Mouse (Mus musculus) testis, adult 2 months (tissue): ENCODE measurements around the gene Nol12. TPM values are rescaled to one million over a fixed set of nuclear protein-coding genes. Genes with fewer than 3 reads are reported as not detected.

ENCODE experiments used
- H3K27ac ChIP-seq: fragments of 200-500 bp; 2 replicates; pipeline ENCODE4 v1.5.1; 2012; ENCODE audit warnings: low read depth, low read length; ENCODE audit not compliant: control insufficient read depth, insufficient read depth
- H3K27me3 ChIP-seq: fragments of 200-500 bp; 2 replicates; pipeline ENCODE4 v1.6.1; 2012; ENCODE audit warnings: mild to moderate bottlenecking, low read length, moderate library complexity; ENCODE audit not compliant: control insufficient read depth, insufficient read depth
- H3K36me3 ChIP-seq: fragments of 200-500 bp; 2 replicates; pipeline ENCODE4 v1.6.1; 2012; ENCODE audit warnings: mild to moderate bottlenecking, low read length; ENCODE audit not compliant: control insufficient read depth, insufficient read depth
- H3K4me1 ChIP-seq: fragments of 200-500 bp; 2 replicates; pipeline ENCODE4 v1.6.1; 2012; ENCODE audit warnings: low read length; ENCODE audit not compliant: control insufficient read depth, insufficient read depth
- H3K4me3 ChIP-seq: fragments of 200-500 bp; 2 replicates; pipeline ENCODE4 v1.5.1; 2012; ENCODE audit warnings: low read depth, mild to moderate bottlenecking, low read length, moderate library complexity, mixed read lengths; ENCODE audit not compliant: control insufficient read depth
- CTCF ChIP-seq: fragments of 200-500 bp; IDR thresholded peaks from 2 replicates; pipeline ENCODE4 v1.5.1; 2012; ENCODE audit warnings: low read depth, mild to moderate bottlenecking, inconsistent platforms, low read length, moderate library complexity; ENCODE audit not compliant: control insufficient read depth, insufficient read depth, insufficient replicate concordance
- POLR2A ChIP-seq: fragments of 200-500 bp; IDR thresholded peaks from 2 replicates; pipeline ENCODE4 v1.6.1; 2012; ENCODE audit warnings: low read depth, mild to moderate bottlenecking, inconsistent platforms, low read length, moderate library complexity; ENCODE audit not compliant: control insufficient read depth
- polyA plus RNA-seq: library from polyadenylated mRNA; depleted of rRNA; stranded (reverse); fragments of >200 nt; gene quantifications from 2 replicates; pipeline ENCODE4 v1.2.3, GENCODE M21; 2012

Gene Nol12
- polyA plus RNA-seq, 1 experiment: 40.7 TPM

- H3K36me3 ChIP-seq: no peaks in the 10 kb centered on the region
- no peak overlapping the region for H3K4me3 ChIP-seq
Measured at GRCm38 (mm10) chr15:78955663-78956062, 20.9 kb downstream of the Nol12 start.

GRCm38 (mm10) chr15:78956351-78956750, 21.6 kb downstream of the Nol12 start:
- Histone ChIP-seq H3K27me3 (no peaks in the 10 kb centered on the region), H3K4me1 (peaks cover 6% of the 10 kb centered on the region; the same call in 1 of the 2 replicates), H3K4me3 (no peak overlapping the region), H3K27ac (no peak overlapping the region), H3K36me3 (no peaks in the 10 kb centered on the region)
- TF ChIP-seq POLR2A: no peak
- TF ChIP-seq CTCF: no peak

More at GRCm38 (mm10) chr15:78955663-78956062, 20.9 kb downstream of the Nol12 start:
- no peaks in the 10 kb centered on the region for H3K27me3 ChIP-seq
- H3K4me1 ChIP-seq: peaks cover 6% of the 10 kb centered on the region; the same call in 1 of the 2 replicates
- no peak overlapping the region for H3K27ac ChIP-seq
- no peak for TF ChIP-seq CTCF

DNA sequence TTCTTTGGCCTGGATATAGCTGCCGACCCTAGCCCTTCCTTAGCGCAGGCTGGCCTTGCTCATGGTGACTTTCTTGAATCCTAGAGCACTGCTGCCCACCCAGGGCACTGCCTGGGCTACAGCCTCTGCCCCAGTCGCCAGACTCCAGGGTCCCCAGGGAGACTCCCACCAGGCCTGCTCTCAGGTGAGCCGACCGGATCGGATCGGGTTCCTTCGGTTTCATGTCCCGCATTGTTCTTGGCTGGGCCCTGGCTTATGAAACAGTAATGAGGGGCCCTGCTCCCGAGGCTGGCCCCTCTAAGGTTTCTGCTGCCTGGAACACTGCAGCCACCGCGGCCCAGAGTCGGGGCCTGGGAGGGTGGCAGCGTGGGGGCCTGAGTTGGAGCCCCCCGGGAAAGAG, 22.3 kb downstream of the Nol12 start:
- no peak for TF ChIP-seq POLR2A
- no peak for TF ChIP-seq CTCF
- H3K36me3 ChIP-seq: no peaks in the 10 kb centered on the region
- H3K27ac ChIP-seq: no peak overlapping the region
- H3K4me1 ChIP-seq: peaks cover 6% of the 10 kb centered on the region; the same call in 1 of the 2 replicates
- H3K27me3 ChIP-seq: no peaks in the 10 kb centered on the region
- H3K4me3 ChIP-seq: no peak overlapping the region

- TF ChIP-seq POLR2A: no peak
- no peak for TF ChIP-seq CTCF
- Histone ChIP-seq H3K4me3 (no peak overlapping the region), H3K4me1 (no peaks in the 10 kb centered on the region), H3K27ac (no peak overlapping the region), H3K36me3 (no peaks in the 10 kb centered on the region), H3K27me3 (no peaks in the 10 kb centered on the region)
Measured at GRCm38 (mm10) chr15:78959537-78959936, 24.8 kb downstream of the Nol12 start.

- no peak overlapping the region for H3K27ac ChIP-seq
- no peaks in the 10 kb centered on the region for H3K36me3 ChIP-seq
- no peak overlapping the region for H3K4me3 ChIP-seq
- TF ChIP-seq POLR2A: no peak
- no peak for TF ChIP-seq CTCF
- no peaks in the 10 kb centered on the region for H3K4me1 ChIP-seq
- no peaks in the 10 kb centered on the region for H3K27me3 ChIP-seq
Measured at GRCm38 (mm10) chr15:78960088-78960487, 25.4 kb downstream of the Nol12 start.

- H3K27me3 ChIP-seq: no peaks in the 10 kb centered on the region
- peaks cover 4% of the 10 kb centered on the region for H3K4me1 ChIP-seq
- no peaks in the 10 kb centered on the region for H3K36me3 ChIP-seq
- TF ChIP-seq POLR2A: no peak
- TF ChIP-seq CTCF: peak; percentile 73; the same call in 1 of the 2 replicates
- no peak overlapping the region for H3K27ac ChIP-seq
- peak overlapping the region; percentile 52 for H3K4me3 ChIP-seq
Measured at GRCm38 (mm10) chr15:78962885-78963284, 28.2 kb downstream of the Nol12 start.

DNA sequence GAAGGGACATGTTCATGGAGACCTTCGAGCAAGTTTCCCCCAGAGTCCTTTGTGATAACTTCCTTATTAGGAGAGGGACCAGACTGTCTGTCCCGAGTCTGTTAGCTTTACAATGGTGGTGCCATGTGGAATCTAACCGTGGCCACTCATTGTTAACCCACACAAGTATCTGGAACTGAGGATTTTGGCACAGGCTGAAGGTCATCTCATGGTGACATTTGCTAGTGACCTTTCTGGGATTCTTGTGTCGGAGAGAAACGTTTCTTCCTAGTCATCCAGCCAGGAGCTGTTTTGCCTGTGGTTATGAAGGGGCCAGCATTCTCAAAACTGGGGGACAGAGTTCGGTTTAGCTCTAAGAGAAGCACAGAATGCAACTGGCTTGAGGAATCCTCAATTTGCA, 36.9 kb downstream of the Nol12 start:
- H3K27ac ChIP-seq: no peak overlapping the region
- H3K4me1 ChIP-seq: peaks cover 9% of the 10 kb centered on the region
- H3K4me3 ChIP-seq: no peak overlapping the region
- no peak for TF ChIP-seq CTCF
- no peak for TF ChIP-seq POLR2A
- H3K27me3 ChIP-seq: no peaks in the 10 kb centered on the region
- no peaks in the 10 kb centered on the region for H3K36me3 ChIP-seq

GRCm38 (mm10) chr15:78973950-78974349, 39.2 kb downstream of the Nol12 start:
- Histone ChIP-seq H3K27ac (no peak overlapping the region), H3K4me1 (no peaks in the 10 kb centered on the region), H3K4me3 (no peak overlapping the region), H3K36me3 (no peaks in the 10 kb centered on the region), H3K27me3 (no peaks in the 10 kb centered on the region)
- TF ChIP-seq POLR2A (no peak), CTCF (peak; percentile 49; the same call in 1 of the 2 replicates)
